Mouse (Mus musculus): ENCODE measurements around the gene Chd2. TPM values are rescaled to one million over a fixed set of nuclear protein-coding genes. Genes with fewer than 3 reads are reported as not detected.
"Not testable (repeated sequence)": the region's sequence is repeated elsewhere in the genome, so short reads cannot be mapped to it uniquely, and the experiment has no call there.

Chd2 gene
- polyA plus RNA-seq, 1 experiment from 2014 or later = 41.6 TPM

DNA sequence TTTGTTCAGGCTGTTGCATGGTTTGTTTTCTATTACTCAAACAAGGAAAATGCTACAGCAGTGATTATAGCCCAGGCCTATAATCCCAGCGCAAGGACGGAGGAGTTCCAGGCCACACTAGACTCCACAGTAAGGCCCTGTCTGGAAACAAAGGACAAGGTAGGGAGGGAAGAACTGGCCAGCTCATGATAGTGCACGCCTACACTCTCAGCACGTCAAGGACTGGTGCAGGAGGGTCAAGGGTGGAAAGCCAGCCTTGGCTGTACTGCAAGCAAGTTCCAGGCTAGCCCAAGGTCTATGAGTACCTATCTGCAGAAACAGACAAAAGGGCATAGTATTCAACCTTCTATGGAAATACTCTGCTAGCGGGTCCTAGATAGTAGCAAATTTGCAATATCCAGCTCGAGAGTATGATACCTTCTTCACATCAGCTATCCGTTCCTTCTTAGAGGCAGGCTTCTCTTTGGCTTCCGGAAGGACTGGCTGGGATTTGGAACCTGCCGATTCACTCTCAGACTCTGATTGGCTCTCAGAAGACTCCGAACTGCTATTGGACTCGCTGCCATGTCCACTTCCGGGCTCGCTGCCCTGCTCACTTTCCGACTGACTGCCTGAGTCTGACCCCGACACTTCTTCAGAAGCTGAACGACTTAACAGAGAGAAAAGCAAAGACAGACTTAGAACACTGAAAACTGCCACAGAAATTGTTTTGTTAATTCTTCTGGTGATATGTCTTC is 22.4 kb downstream of the Chd2 start:
- DNase-seq (ENCODE audit: low spot score) = no peak
- Histone ChIP-seq H3K36me3 (ENCODE audit: insufficient read depth, low read length) (peaks cover 22% of the 10 kb centered on the region; the same call in 1 of the 2 replicates), H3K4me2 (ENCODE audit: low read length) (no peak overlapping the region), H3K4me3 (replicated peaks; ENCODE audit: low read depth, low read length) (no peak overlapping the region), H3K9ac (ENCODE audit: low read depth, low read length) (no peak overlapping the region), H3K4me1 (replicated peaks; ENCODE audit: insufficient read depth, low read length) (peaks cover 14% of the 10 kb centered on the region; the same call in 1 of the 2 replicates), H3K27ac (no peak overlapping the region), H3K27me3 (ENCODE audit: insufficient read depth, low read length) (no peaks in the 10 kb centered on the region), H3K9me3 (replicated peaks; ENCODE audit: low read length) (no peaks in the 10 kb centered on the region)
- ATAC-seq (replicated peaks; ENCODE audit: low FRiP score, low read depth) = no peak
- 85% methylated on average over 16 of the region's 16 CpGs for WGBS
- no peak for TF ChIP-seq CTCF (IDR thresholded peaks at IDR 0.05; ENCODE audit: low read depth)

DNA sequence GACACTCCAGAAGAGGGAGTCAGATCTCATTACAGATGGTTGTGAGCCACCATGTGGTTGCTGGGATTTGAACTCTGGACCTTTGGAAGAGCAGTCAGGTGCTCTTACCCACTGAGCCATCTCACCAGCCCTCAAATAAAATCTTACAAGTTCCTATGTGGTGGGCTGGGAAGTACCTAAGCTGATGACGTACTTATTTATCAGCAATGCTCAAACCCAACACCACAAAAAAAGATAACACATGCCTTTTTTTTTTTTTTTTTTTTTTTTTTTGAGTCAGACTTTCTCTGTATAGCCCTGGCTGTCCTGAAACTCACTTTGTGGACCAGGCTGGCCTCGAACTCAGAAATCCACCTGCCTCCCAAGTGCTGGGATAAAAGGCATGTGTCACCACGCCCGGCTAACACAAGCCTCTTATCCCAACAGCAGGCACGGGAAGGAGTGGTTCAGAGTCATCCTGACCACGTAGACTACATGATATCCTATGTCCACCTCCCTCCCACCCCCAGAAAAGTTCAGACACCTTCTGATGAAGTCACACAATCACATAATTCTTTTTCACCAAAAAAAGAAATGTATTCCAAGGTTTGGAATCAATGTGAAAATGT is 23.2 kb downstream of the Chd2 start:
- ATAC-seq (replicated peaks; ENCODE audit: low FRiP score, low read depth); DNase-seq (ENCODE audit: low spot score); H3K4me2 ChIP-seq (ENCODE audit: low read length); H3K27ac ChIP-seq; H3K9me3 ChIP-seq (replicated peaks; ENCODE audit: low read length); H3K27me3 ChIP-seq (ENCODE audit: insufficient read depth, low read length); H3K4me3 ChIP-seq (replicated peaks; ENCODE audit: low read depth, low read length); H3K9ac ChIP-seq (ENCODE audit: low read depth, low read length): not testable (repeated sequence)
- WGBS = 85% methylated on average over 6 of the region's 6 CpGs
- H3K4me1 ChIP-seq (replicated peaks; ENCODE audit: insufficient read depth, low read length) = peaks cover 11% of the 10 kb centered on the region; the same call in 1 of the 2 replicates
- peaks cover 22% of the 10 kb centered on the region; the same call in 1 of the 2 replicates for H3K36me3 ChIP-seq (ENCODE audit: insufficient read depth, low read length)

DNA sequence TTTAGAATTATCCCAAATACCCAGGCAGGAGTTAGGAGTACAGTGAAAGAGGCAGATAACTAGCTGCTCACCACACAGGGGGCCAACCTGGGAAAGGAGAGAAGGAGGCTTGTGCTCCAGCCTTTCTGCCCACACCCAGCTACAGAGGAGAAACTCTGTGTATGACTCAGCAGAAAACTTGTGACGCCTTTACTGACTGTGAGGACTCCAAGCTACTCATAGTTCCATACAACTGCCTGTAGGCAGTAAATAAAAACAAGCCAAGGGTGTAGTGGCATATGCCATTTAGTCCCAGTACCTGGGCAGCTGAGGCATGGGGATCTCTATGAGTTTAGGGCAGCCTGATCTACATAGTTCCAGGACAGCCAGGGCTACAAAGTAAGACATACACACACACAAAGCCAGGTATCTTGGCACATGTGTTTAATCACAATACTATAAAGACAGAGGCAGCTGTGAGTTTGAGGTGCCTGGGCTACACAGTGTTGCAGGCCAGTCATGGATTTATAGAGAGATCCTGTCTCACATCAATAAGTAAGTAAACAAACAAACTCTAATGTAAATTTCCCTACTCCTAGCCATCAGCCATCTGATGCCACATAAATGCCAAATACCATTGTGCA is 24.1 kb downstream of the Chd2 start:
- no peak overlapping the region for H3K27ac ChIP-seq
- peaks cover 22% of the 10 kb centered on the region; the same call in 1 of the 2 replicates for H3K36me3 ChIP-seq (ENCODE audit: insufficient read depth, low read length)

DNA sequence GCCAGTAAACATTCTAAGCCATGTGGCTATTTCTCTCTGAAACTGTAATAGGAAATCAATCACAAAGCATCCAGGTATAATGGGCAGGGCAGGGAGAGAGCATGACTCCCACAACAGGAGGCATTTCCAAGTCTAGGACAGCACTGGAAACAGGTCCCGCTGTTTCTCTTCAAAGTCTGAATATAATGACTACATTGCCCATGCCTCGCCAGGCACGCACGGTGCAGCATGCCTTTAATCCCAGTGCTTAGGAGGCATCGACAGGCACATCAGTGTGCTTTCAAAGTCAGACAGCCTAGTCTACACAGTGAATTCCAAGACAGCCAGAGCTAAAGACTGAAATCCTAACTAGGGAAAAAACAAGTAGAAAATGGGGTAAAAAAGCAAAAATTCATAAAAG is 24.8 kb downstream of the Chd2 start:
- no peak overlapping the region for H3K27ac ChIP-seq

More for the DNA sequence above, 24.1 kb downstream of the Chd2 start:
- Histone ChIP-seq H3K4me2 (ENCODE audit: low read length) (no peak overlapping the region), H3K27me3 (ENCODE audit: insufficient read depth, low read length) (no peaks in the 10 kb centered on the region), H3K4me3 (replicated peaks; ENCODE audit: low read depth, low read length) (no peak overlapping the region), H3K9me3 (replicated peaks; ENCODE audit: low read length) (no peaks in the 10 kb centered on the region), H3K9ac (ENCODE audit: low read depth, low read length) (no peak overlapping the region), H3K4me1 (replicated peaks; ENCODE audit: insufficient read depth, low read length) (peaks cover 9% of the 10 kb centered on the region; the same call in 1 of the 2 replicates)
- DNase-seq (ENCODE audit: low spot score) (no peak), ATAC-seq (replicated peaks; ENCODE audit: low FRiP score, low read depth) (no peak)
- WGBS = 27% methylated on average over 1 of the region's 1 CpGs
- TF ChIP-seq CTCF (IDR thresholded peaks at IDR 0.05; ENCODE audit: low read depth) = no peak

DNA sequence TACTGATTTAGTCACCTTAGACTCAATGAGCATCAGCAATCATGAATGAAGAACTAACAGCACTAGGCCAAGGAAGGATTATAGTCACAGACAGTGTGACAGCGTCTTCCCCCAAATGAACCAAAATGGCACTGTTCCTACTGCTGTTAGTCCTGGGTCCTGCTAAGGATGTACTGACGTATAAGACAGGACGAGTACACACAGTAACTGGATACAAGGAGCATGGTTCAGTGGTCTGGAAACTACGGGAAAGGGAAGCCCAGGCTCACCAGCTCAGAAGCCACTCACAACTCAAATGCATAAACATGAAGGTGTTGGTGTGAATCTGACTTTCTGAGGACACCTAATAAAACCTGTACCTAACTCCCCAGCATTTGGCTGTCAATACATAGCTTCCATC is 27.1 kb downstream of the Chd2 start:
- no peak for TF ChIP-seq CTCF (IDR thresholded peaks at IDR 0.05; ENCODE audit: low read depth)
- peak; percentile 60; the same call in 1 of the 2 replicates for ATAC-seq (replicated peaks; ENCODE audit: low FRiP score, low read depth)

More for the DNA sequence above, 24.8 kb downstream of the Chd2 start:
- 69% methylated on average over 5 of the region's 5 CpGs for WGBS
- Histone ChIP-seq H3K36me3 (ENCODE audit: insufficient read depth, low read length) (peaks cover 23% of the 10 kb centered on the region; the same call in 1 of the 2 replicates), H3K4me3 (replicated peaks; ENCODE audit: low read depth, low read length) (no peak overlapping the region), H3K4me1 (replicated peaks; ENCODE audit: insufficient read depth, low read length) (peaks cover 8% of the 10 kb centered on the region; the same call in 1 of the 2 replicates), H3K27me3 (ENCODE audit: insufficient read depth, low read length) (no peaks in the 10 kb centered on the region), H3K9me3 (replicated peaks; ENCODE audit: low read length) (no peaks in the 10 kb centered on the region), H3K4me2 (ENCODE audit: low read length) (no peak overlapping the region), H3K9ac (ENCODE audit: low read depth, low read length) (no peak overlapping the region)
- TF ChIP-seq CTCF (IDR thresholded peaks at IDR 0.05; ENCODE audit: low read depth) = no peak
- no peak for ATAC-seq (replicated peaks; ENCODE audit: low FRiP score, low read depth)
- DNase-seq (ENCODE audit: low spot score) = no peak

DNA sequence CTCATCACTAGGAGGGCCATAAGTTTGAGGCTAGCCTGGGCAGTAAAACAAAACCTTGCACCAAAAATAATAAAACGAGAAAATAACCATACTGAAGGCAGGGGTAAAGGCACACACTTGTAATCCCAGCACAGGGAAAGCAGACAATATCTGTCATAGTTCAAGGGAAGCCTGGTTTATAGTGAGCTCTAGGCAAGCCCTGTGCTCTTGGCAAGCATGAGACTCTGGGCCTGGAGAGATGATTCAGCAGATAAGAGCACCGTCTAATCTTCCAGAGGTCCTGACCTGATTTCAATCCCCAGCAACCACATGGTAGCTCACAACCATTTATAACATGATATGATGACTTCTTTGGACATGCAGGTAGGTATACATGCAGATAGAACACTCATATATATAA is 29.2 kb downstream of the Chd2 start:
- ATAC-seq (replicated peaks; ENCODE audit: low FRiP score, low read depth) = no peak
- Histone ChIP-seq H3K4me2 (ENCODE audit: low read length) (no peak overlapping the region), H3K27ac (no peak overlapping the region), H3K4me3 (replicated peaks; ENCODE audit: low read depth, low read length) (no peak overlapping the region), H3K4me1 (replicated peaks; ENCODE audit: insufficient read depth, low read length) (no peaks in the 10 kb centered on the region), H3K9ac (ENCODE audit: low read depth, low read length) (no peak overlapping the region), H3K9me3 (replicated peaks; ENCODE audit: low read length) (no peaks in the 10 kb centered on the region), H3K27me3 (ENCODE audit: insufficient read depth, low read length) (no peaks in the 10 kb centered on the region), H3K36me3 (ENCODE audit: insufficient read depth, low read length) (peaks cover 42% of the 10 kb centered on the region)
- no peak for DNase-seq (ENCODE audit: low spot score)
- TF ChIP-seq CTCF (IDR thresholded peaks at IDR 0.05; ENCODE audit: low read depth) = no peak
- WGBS = 59% methylated on average over 2 of the region's 2 CpGs

More for the DNA sequence above, 27.1 kb downstream of the Chd2 start:
- no peak overlapping the region for H3K4me3 ChIP-seq (replicated peaks; ENCODE audit: low read depth, low read length)
- DNase-seq (ENCODE audit: low spot score) = peak; percentile 59
- H3K4me2 ChIP-seq (ENCODE audit: low read length) = no peak overlapping the region
- 51% methylated on average over 4 of the region's 4 CpGs for WGBS
- peak overlapping the region; percentile 36; the same call in 1 of the 2 replicates for H3K27ac ChIP-seq
- H3K36me3 ChIP-seq (ENCODE audit: insufficient read depth, low read length) = peaks cover 37% of the 10 kb centered on the region
- H3K4me1 ChIP-seq (replicated peaks; ENCODE audit: insufficient read depth, low read length) = no peaks in the 10 kb centered on the region
- no peak overlapping the region for H3K9ac ChIP-seq (ENCODE audit: low read depth, low read length)
- no peaks in the 10 kb centered on the region for H3K9me3 ChIP-seq (replicated peaks; ENCODE audit: low read length)
- H3K27me3 ChIP-seq (ENCODE audit: insufficient read depth, low read length) = no peaks in the 10 kb centered on the region

All from kidney, postnatal 0 days (tissue).